ENCODE assay signal across 8 mouse cellular contexts in the genomic region with DNA sequence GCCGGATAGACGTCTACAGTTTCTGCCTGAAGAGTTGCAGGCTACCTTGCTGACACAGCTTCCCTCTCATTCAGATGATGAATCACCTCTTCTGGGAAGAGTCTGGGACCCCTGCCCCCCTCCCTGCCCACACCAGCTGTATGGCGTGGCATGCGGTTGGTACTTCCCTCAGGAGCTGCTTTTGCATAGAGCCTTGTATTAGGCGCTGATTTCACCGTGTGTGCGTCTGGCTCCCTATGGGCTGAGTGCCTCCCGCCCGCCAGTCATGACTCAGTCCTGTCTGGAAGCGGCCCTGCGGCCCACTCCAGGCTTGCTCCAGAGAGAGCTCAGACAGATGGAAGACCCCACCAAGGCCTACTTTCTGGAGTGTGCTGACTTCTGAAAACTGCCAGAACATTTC. TPM values are rescaled to one million over a fixed set of nuclear protein-coding genes. Genes with fewer than 3 reads are reported as not detected.
DNase-seq lines count a peak whose midpoint lies in the region; ATAC-seq lines count a peak whose summit lies in the region.

No protein-coding gene starts in this region.

- H3K4me2 ChIP-seq in intestine, embryonic 16.5 days (ENCODE audit: low read depth, low read length): no peak overlapping the region

- no peak overlapping the region for H3K4me3 ChIP-seq in intestine, embryonic 16.5 days (ENCODE audit: low read length)

- H3K36me3 ChIP-seq in intestine, embryonic 16.5 days (ENCODE audit: control insufficient read depth, insufficient read depth, low read length): no peaks in the 10 kb centered on the region

- H3K27me3 ChIP-seq in intestine, embryonic 16.5 days (replicated peaks; ENCODE audit: control insufficient read depth, insufficient read depth, low read length): no peaks in the 10 kb centered on the region

- DNase-seq in 3T3-L1 (ENCODE audit: low read depth, low spot score) (peak; percentile 98), NIH3T3 (ENCODE audit: low read depth) (peak; percentile 90)
- peak; percentile 68 for DNase-seq in gastrocnemius, postnatal 25 days
- no peak for DNase-seq in layer of hippocampus, postnatal 25 days (ENCODE audit: extremely low spot score in 1 of 2, low spot score in 1 of 2)
- DNase-seq in kidney, postnatal 4 days: no peak
- DNase-seq in left cerebral cortex, postnatal 10 days (ENCODE audit: extremely low spot score in 1 of 2, low spot score in 2 of 2): no peak

- WGBS in intestine, embryonic 16.5 days: 36% methylated on average over 11 of the region's 11 CpGs

- H3K9me3 ChIP-seq in intestine, embryonic 16.5 days (ENCODE audit: control insufficient read depth, low read length): no peaks in the 10 kb centered on the region

- ATAC-seq in intestine, embryonic 16.5 days: peak; percentile 66
- ATAC-seq in erythroblast, adult 5-6 weeks (replicated peaks; ENCODE audit: low FRiP score, poor library complexity, severe bottlenecking): no peak

- peak overlapping the region; percentile 39 for H3K27ac ChIP-seq in intestine, embryonic 16.5 days (ENCODE audit: low read length)

- H3K9ac ChIP-seq in intestine, embryonic 16.5 days (ENCODE audit: low read depth, low read length): no peak overlapping the region

- intact Hi-C loops in left cerebral cortex, postnatal 10 days (cut with DNase I): no loop called here

- peaks cover 40% of the 10 kb centered on the region for H3K4me1 ChIP-seq in intestine, embryonic 16.5 days (ENCODE audit: control insufficient read depth, insufficient read depth, low read length)

RNA-seq across cellular contexts. Expression of gene Tgfbi, which starts 8.1 kb away (rescaled TPM):
- 10 to 100 TPM; 19.2 to 20.5 TPM for total RNA-seq in gastrocnemius, postnatal 25 days (2021)
- 122 and 124 TPM in 2 replicates for polyA plus RNA-seq in intestine, embryonic 16.5 days (2015; fragmentation: Nextera tagmentation; extraction: Ambion mirVana)
- total RNA-seq in layer of hippocampus, postnatal 25 days (2021): 1 to 10 TPM; 3.1 to 3.8 TPM
- 20.4 and 25.7 TPM in 2 replicates for total RNA-seq in erythroblast, adult 5-6 weeks (2015; ENCODE audit: low replicate concordance)
- total RNA-seq in erythroblast, adult 5-6 weeks (2017; ENCODE audit: low replicate concordance): 20.8 and 27.5 TPM in 2 replicates
- 1 to 10 TPM; 3.5 to 4.0 TPM for total RNA-seq in left cerebral cortex, postnatal 10 days (2021)

RNA-seq across cellular contexts. Expression of gene Lect2, which starts 52.9 kb away (rescaled TPM):
- total RNA-seq in gastrocnemius, postnatal 25 days (2021): not detected
- polyA plus RNA-seq in intestine, embryonic 16.5 days (2015; fragmentation: Nextera tagmentation; extraction: Ambion mirVana): 10.3 and 15.4 TPM in 2 replicates
- not detected for total RNA-seq in layer of hippocampus, postnatal 25 days (2021)
- not detected in 2 replicates for total RNA-seq in erythroblast, adult 5-6 weeks (2015; ENCODE audit: low replicate concordance)
- total RNA-seq in erythroblast, adult 5-6 weeks (2017; ENCODE audit: low replicate concordance): not detected in 2 replicates
- not detected for total RNA-seq in left cerebral cortex, postnatal 10 days (2021)

Comparison
In these comparisons a context has a peak if more than half of its experiments do, and no peak if none do; other contexts are left out.
1. DNase-seq: peak in 3T3-L1 (single experiment), NIH3T3 (single experiment) and gastrocnemius, postnatal 25 days (single experiment); none in layer of hippocampus, postnatal 25 days (0 of 2), kidney, postnatal 4 days (0 of 2) and left cerebral cortex, postnatal 10 days (0 of 2).
2. RNA of gene Tgfbi, which starts 8.1 kb away (total RNA-seq): 20.4 to 27.5 TPM in erythroblast, adult 5-6 weeks and 19.2 to 20.5 TPM in gastrocnemius, postnatal 25 days; 3.5 to 4.0 TPM in left cerebral cortex, postnatal 10 days and 3.1 to 3.8 TPM in layer of hippocampus, postnatal 25 days; every median in the first group is over 4 times any median in the second.